Mouse (Mus musculus): Measurements from ENCODE around the gene Sart3. TPM values are rescaled to one million over a fixed set of nuclear protein-coding genes. Genes with fewer than 3 reads are reported as not detected.

The Sart3 gene
- total RNA-seq (2023) = 10 to 100 TPM; 65.5 to 66.0 TPM

GRCm38 (mm10) chr5:113772450-113772895 is at the start of gene Sart3, which contains the start of gene Iscu:
Gene Sart3, minus strand, starts transcription at chr5:113772510.
Gene Iscu, plus strand, starts transcription at chr5:113772748.

DNA sequence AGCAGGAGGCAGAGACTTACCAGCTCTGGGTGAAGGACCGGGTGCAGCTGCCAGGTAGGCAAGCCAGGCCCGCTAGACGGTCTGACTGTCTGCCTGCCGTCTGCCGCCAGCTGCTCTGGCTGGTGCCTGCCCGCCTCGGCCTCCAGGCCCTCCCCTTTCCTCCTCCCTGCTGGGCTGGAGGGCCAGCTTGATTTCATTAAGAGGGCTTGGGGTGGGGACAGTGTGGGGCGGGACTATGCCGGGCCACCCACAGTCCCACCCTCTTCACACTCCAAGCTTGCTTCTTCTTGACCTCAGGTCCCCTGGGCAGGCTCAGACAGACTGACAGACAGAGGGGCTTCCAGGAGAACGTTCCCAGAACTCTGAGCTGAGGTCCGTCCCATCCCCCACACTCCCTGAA is 28.0 kb upstream of the Sart3 start, which contains the start of gene Tmem119:
TSS of gene Tmem119 (minus strand) at position 237 of the 400 bp plus-strand sequence.

GRCm38 (mm10) chr5:113735345-113736112 is 36.8 kb downstream of the Sart3 start, which contains the start of gene Ficd:
Gene Ficd, plus strand, starts transcription at chr5:113735803.

GRCm38 (mm10) chr5:113724446-113724845 is 47.9 kb downstream of the Sart3 start, which contains the start of gene 1700069L16Rik:
Gene 1700069L16Rik, minus strand, starts transcription at chr5:113724772.

Other genes with a start within 250 kb of the Sart3 start
- 1 to 10 TPM in 1 of 2 experiments, under 1 TPM in 1; 0.33 to 1.5 TPM for gene Cmklr1, start 122.1 kb downstream of the Sart3 start, total RNA-seq (2023)
- not detected for gene 1700069L16Rik, start 47.7 kb downstream of the Sart3 start, total RNA-seq (2023)
- 1 to 10 TPM; 4.9 to 6.8 TPM for gene Ficd, start 36.7 kb downstream of the Sart3 start, total RNA-seq (2023)
- 10 to 100 TPM; 46.8 to 49.2 TPM for gene Iscu, start 238 bp upstream of the Sart3 start, total RNA-seq (2023)
- gene Tmem119, start 28.0 kb upstream of the Sart3 start, total RNA-seq (2023) = not detected
- gene Selplg, start 60.1 kb upstream of the Sart3 start, total RNA-seq (2023) = 100 to 1,000 TPM; 442 to 482 TPM
- 10 to 100 TPM; 70.3 to 76.0 TPM for gene Coro1c, start 136.2 kb upstream of the Sart3 start, total RNA-seq (2023)
- gene Ssh1, start 221.4 kb upstream of the Sart3 start, total RNA-seq (2023) = 10 to 100 TPM; 29.8 to 41.5 TPM
- not detected for gene Dao, start 231.2 kb upstream of the Sart3 start, total RNA-seq (2023)

Measured in T-cell, adult 66 days (primary cell).